23 mouse cellular contexts compared by ENCODE assay signal in the genomic region with DNA sequence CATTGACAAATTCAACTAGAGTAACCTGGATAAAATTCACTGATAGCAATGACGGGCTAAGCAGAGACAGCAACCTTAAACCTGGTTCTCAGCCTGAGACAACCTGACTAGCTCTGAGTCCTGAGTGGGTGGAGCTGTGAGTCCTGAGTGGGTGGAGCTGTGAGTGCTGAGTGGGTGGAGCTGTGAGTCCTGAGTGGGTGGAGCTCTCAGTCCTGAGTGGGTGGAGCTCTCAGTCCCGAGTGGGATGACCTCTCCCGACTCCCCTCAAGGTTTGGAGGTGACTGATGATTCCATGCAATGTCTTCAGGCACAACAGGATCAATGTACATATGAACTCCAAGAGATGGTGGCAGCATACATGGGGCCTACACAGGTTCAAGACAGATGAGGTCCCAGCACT. TPM values are rescaled to one million over a fixed set of nuclear protein-coding genes. Genes with fewer than 3 reads are reported as not detected.
DNase-seq lines count a peak whose midpoint lies in the region; ATAC-seq and TF ChIP-seq lines count a peak whose summit lies in the region.
"Had no signal": no experiment of that assay in that cellular context is flagged by ENCODE, and none has a peak within 500 bp of the region (broad histone marks: within the 10 kb centered on the region; RNA-seq: fewer than 3 reads in every experiment).

No protein-coding gene starts in this region.

- no peak for TF ChIP-seq EP300 in liver, embryonic 14.5 days (IDR thresholded peaks at IDR 0.05; ENCODE audit: low read depth)

- peaks cover 29% of the 10 kb centered on the region for H3K36me3 ChIP-seq in heart, embryonic 13.5 days
- no peaks in the 10 kb centered on the region; the same call in none of the 2 replicates for H3K36me3 ChIP-seq in liver, embryonic 14.5 days (replicated peaks; ENCODE audit: control insufficient read depth, insufficient read depth, low read depth)
- H3K36me3 ChIP-seq in stomach, embryonic 15.5 days: no peaks in the 10 kb centered on the region
- H3K36me3 ChIP-seq: neural tube, embryonic 13.5 days had no signal

- TF ChIP-seq CTCF in liver, embryonic 14.5 days (IDR thresholded peaks at IDR 0.05; ENCODE audit: low read depth): no peak

- H3K4me2 ChIP-seq in heart, embryonic 13.5 days: no peak overlapping the region
- H3K4me2 ChIP-seq in liver, embryonic 14.5 days (ENCODE audit: low read depth): no peak overlapping the region; the same call in 1 of the 2 replicates
- H3K4me2 ChIP-seq in stomach, embryonic 15.5 days: no peak overlapping the region
- H3K4me2 ChIP-seq: limb, embryonic 13.5 days; midbrain, embryonic 11.5 days; neural tube, embryonic 13.5 days had no signal

- no peak overlapping the region for H3K4me3 ChIP-seq in heart, embryonic 13.5 days
- H3K4me3 ChIP-seq in liver, embryonic 14.5 days (ENCODE audit: insufficient read depth in 1 of 2, low read depth in 2 of 2, low read length in 2 of 2): no peak overlapping the region
- no peak overlapping the region for H3K4me3 ChIP-seq in stomach, embryonic 15.5 days (replicated peaks)
- H3K4me3 ChIP-seq: forebrain, embryonic 10.5 days; limb, embryonic 13.5 days; neural tube, embryonic 13.5 days had no signal

- 79% methylated on average over 3 of the region's 3 CpGs for WGBS in heart, embryonic 13.5 days
- 55% methylated on average over 3 of the region's 3 CpGs for WGBS in liver, embryonic 14.5 days (ENCODE audit: insufficient replicate concordance)
- 83% methylated on average over 3 of the region's 3 CpGs for WGBS in stomach, embryonic 15.5 days

- peak; percentile 31; the same call in 1 of the 2 replicates for ATAC-seq in heart, embryonic 13.5 days (ENCODE audit: extremely low read depth, insufficient number of reproducible peaks, low FRiP score, low TSS enrichment)
- peak; percentile 86 for ATAC-seq in erythroblast, adult 5-6 weeks (replicated peaks; ENCODE audit: low FRiP score, poor library complexity, severe bottlenecking)
- ATAC-seq in liver, embryonic 14.5 days (ENCODE audit: insufficient read depth): peak; percentile 47
- peak; percentile 27; the same call in 1 of the 2 replicates for ATAC-seq in stomach, embryonic 15.5 days (ENCODE audit: insufficient read depth, low FRiP score, low read depth)
- ATAC-seq: hindbrain, postnatal 0 days; intestine, postnatal 0 days had no signal

- H3K9me3 ChIP-seq in heart, embryonic 13.5 days: no peaks in the 10 kb centered on the region
- H3K9me3 ChIP-seq in liver, embryonic 14.5 days (ENCODE audit: control insufficient read depth, low read length): no peaks in the 10 kb centered on the region
- H3K9me3 ChIP-seq in stomach, embryonic 15.5 days: no peaks in the 10 kb centered on the region
- H3K9me3 ChIP-seq: forebrain, embryonic 10.5 days; limb, embryonic 13.5 days; neural tube, embryonic 13.5 days had no signal

- DNase-seq in heart, adult 18-20 months: no peak
- DNase-seq in liver, embryonic 14.5 days (ENCODE audit: low read depth in 3 of 3, low spot score in 3 of 3): peak in 1 of 3 experiments; percentile 38
- DNase-seq in spleen, adult 18-20 months: no peak
- DNase-seq in layer of hippocampus, adult 9-10 months (ENCODE audit: low spot score): no peak
- no peak for DNase-seq in gastrocnemius, postnatal 10 days
- DNase-seq: adrenal gland, postnatal 14 days; B cell, adult 2 months; cerebellum, adult 11 months; cerebellum, postnatal 14 days; embryo, embryonic 11 days; heart, postnatal 36 days; thymus, adult 18-20 months had no signal

- no peak overlapping the region for H3K27ac ChIP-seq in heart, embryonic 13.5 days (replicated peaks)
- no peak overlapping the region for H3K27ac ChIP-seq in liver, embryonic 14.5 days
- H3K27ac ChIP-seq in stomach, embryonic 15.5 days: no peak overlapping the region
- H3K27ac ChIP-seq: forebrain, embryonic 10.5 days; hindbrain, postnatal 0 days; kidney, postnatal 0 days; limb, embryonic 13.5 days; macrophage; neural tube, embryonic 13.5 days had no signal

- peaks cover 21% of the 10 kb centered on the region for H3K4me1 ChIP-seq in heart, embryonic 13.5 days
- peaks cover 24 to 25% of the 10 kb centered on the region in 2 experiments for H3K4me1 ChIP-seq in liver, embryonic 14.5 days (replicated peaks; ENCODE audit: control insufficient read depth in 2 of 2, insufficient read depth in 2 of 2, low read length in 1 of 2)
- H3K4me1 ChIP-seq in stomach, embryonic 15.5 days: no peaks in the 10 kb centered on the region
- H3K4me1 ChIP-seq: forebrain, embryonic 10.5 days; limb, embryonic 13.5 days; neural tube, embryonic 13.5 days had no signal

- no peak overlapping the region for H3K9ac ChIP-seq in heart, embryonic 13.5 days
- H3K9ac ChIP-seq in liver, embryonic 14.5 days (replicated peaks): no peak overlapping the region
- no peak overlapping the region for H3K9ac ChIP-seq in stomach, embryonic 15.5 days
- H3K9ac ChIP-seq: limb, embryonic 13.5 days; neural tube, embryonic 13.5 days had no signal

- no peaks in the 10 kb centered on the region for H3K27me3 ChIP-seq in heart, embryonic 13.5 days (replicated peaks)
- no peaks in the 10 kb centered on the region for H3K27me3 ChIP-seq in liver, embryonic 14.5 days (ENCODE audit: control insufficient read depth, insufficient read depth, low read length)
- H3K27me3 ChIP-seq in stomach, embryonic 15.5 days (replicated peaks): no peaks in the 10 kb centered on the region
- H3K27me3 ChIP-seq: limb, embryonic 13.5 days; neural tube, embryonic 13.5 days had no signal

RNA-seq across cellular contexts. Expression of gene Polr3g, which starts 21.2 kb away (rescaled TPM):
- 15.2 and 17.6 TPM in 2 replicates for polyA plus RNA-seq in heart, embryonic 13.5 days (2015; fragmentation: Nextera tagmentation; extraction: Ambion mirVana)
- 1 to 10 TPM; 3.0 to 4.8 TPM for total RNA-seq in heart, adult 18-20 months (2021)
- total RNA-seq in erythroblast, adult 5-6 weeks (2015; ENCODE audit: low replicate concordance): 4.0 and 14.4 TPM in 2 replicates
- 4.4 and 6.4 TPM in 2 replicates for total RNA-seq in erythroblast, adult 5-6 weeks (2017; ENCODE audit: low replicate concordance)
- polyA plus RNA-seq in liver, embryonic 14.5 days (2012; rRNA removed): 6.5 and 8.9 TPM in 2 replicates
- 10.9 and 11.7 TPM in 2 replicates for polyA plus RNA-seq in liver, embryonic 14.5 days (2014; fragmentation: Nextera tagmentation; extraction: Ambion mirVana)
- polyA plus RNA-seq in stomach, embryonic 15.5 days (2015; fragmentation: Nextera tagmentation; extraction: Ambion mirVana): 14.4 and 17.1 TPM in 2 replicates
- 1 to 10 TPM; 1.0 to 1.1 TPM for total RNA-seq in gastrocnemius, postnatal 10 days (2021)

RNA-seq across cellular contexts. Expression of gene Mblac2, which starts 21.6 kb away (rescaled TPM):
- polyA plus RNA-seq in heart, embryonic 13.5 days (2015; fragmentation: Nextera tagmentation; extraction: Ambion mirVana): 4.7 and 7.3 TPM in 2 replicates
- total RNA-seq in heart, adult 18-20 months (2021): 1 to 10 TPM; 4.8 to 6.5 TPM
- total RNA-seq in erythroblast, adult 5-6 weeks (2015; ENCODE audit: low replicate concordance): 0.19 and 2.5 TPM in 2 replicates
- 1.1 and 1.7 TPM in 2 replicates for total RNA-seq in erythroblast, adult 5-6 weeks (2017; ENCODE audit: low replicate concordance)
- polyA plus RNA-seq in liver, embryonic 14.5 days (2012; rRNA removed): 1.1 and 1.2 TPM in 2 replicates
- 2.7 and 3.2 TPM in 2 replicates for polyA plus RNA-seq in liver, embryonic 14.5 days (2014; fragmentation: Nextera tagmentation; extraction: Ambion mirVana)
- 8.5 and 9.2 TPM in 2 replicates for polyA plus RNA-seq in stomach, embryonic 15.5 days (2015; fragmentation: Nextera tagmentation; extraction: Ambion mirVana)
- total RNA-seq in gastrocnemius, postnatal 10 days (2021): 1 to 10 TPM; 1.7 to 1.8 TPM

RNA-seq across cellular contexts. Expression of gene Lysmd3, which starts 32.1 kb away (rescaled TPM):
- 20.7 and 20.8 TPM in 2 replicates for polyA plus RNA-seq in heart, embryonic 13.5 days (2015; fragmentation: Nextera tagmentation; extraction: Ambion mirVana)
- 10 to 100 TPM; 14.4 to 15.9 TPM for total RNA-seq in heart, adult 18-20 months (2021)
- total RNA-seq in erythroblast, adult 5-6 weeks (2015; ENCODE audit: low replicate concordance): 16.5 and 30.1 TPM in 2 replicates
- total RNA-seq in erythroblast, adult 5-6 weeks (2017; ENCODE audit: low replicate concordance): 34.4 and 47.8 TPM in 2 replicates
- polyA plus RNA-seq in liver, embryonic 14.5 days (2012; rRNA removed): 4.3 and 6.4 TPM in 2 replicates
- 19.0 and 21.5 TPM in 2 replicates for polyA plus RNA-seq in liver, embryonic 14.5 days (2014; fragmentation: Nextera tagmentation; extraction: Ambion mirVana)
- 22.8 and 23.6 TPM in 2 replicates for polyA plus RNA-seq in stomach, embryonic 15.5 days (2015; fragmentation: Nextera tagmentation; extraction: Ambion mirVana)
- total RNA-seq in gastrocnemius, postnatal 10 days (2021): 10 to 100 TPM in 1 of 2 experiments, 1 to 10 TPM in 1; 8.4 to 11.0 TPM

RNA-seq across cellular contexts. Expression of gene Adgrv1, which starts 56.6 kb away (rescaled TPM):
- polyA plus RNA-seq in heart, embryonic 13.5 days (2015; fragmentation: Nextera tagmentation; extraction: Ambion mirVana): 0.66 and 0.99 TPM in 2 replicates
- under 1 TPM; 0.08 to 0.15 TPM for total RNA-seq in heart, adult 18-20 months (2021)
- total RNA-seq in erythroblast, adult 5-6 weeks (2015; ENCODE audit: low replicate concordance): not detected in 2 replicates
- total RNA-seq in erythroblast, adult 5-6 weeks (2017; ENCODE audit: low replicate concordance): 1.0 TPM in 1 of 2 replicates, not detected in the other
- 0.08 and 0.09 TPM in 2 replicates for polyA plus RNA-seq in liver, embryonic 14.5 days (2012; rRNA removed)
- 0.24 and 0.32 TPM in 2 replicates for polyA plus RNA-seq in liver, embryonic 14.5 days (2014; fragmentation: Nextera tagmentation; extraction: Ambion mirVana)
- 1.1 and 1.4 TPM in 2 replicates for polyA plus RNA-seq in stomach, embryonic 15.5 days (2015; fragmentation: Nextera tagmentation; extraction: Ambion mirVana)
- total RNA-seq in gastrocnemius, postnatal 10 days (2021): under 1 TPM; 0.20 to 0.26 TPM
- polyA plus RNA-seq: macrophage had no signal

Comparison
In these comparisons a context has a peak if more than half of its experiments do, and no peak if none do; other contexts are left out.
1. ATAC-seq: peak in every context shown above with its lines; median percentile 86 in erythroblast, adult 5-6 weeks; 47 in liver, embryonic 14.5 days; 31 in heart, embryonic 13.5 days; 27 in stomach, embryonic 15.5 days.